Mouse (Mus musculus) liver, embryonic 16.5 days (tissue): ENCODE measurements around the gene Cradd. TPM values are rescaled to one million over a fixed set of nuclear protein-coding genes. Genes with fewer than 3 reads are reported as not detected.

ENCODE experiments used
- ATAC-seq: fragments of 200-750 bp; cut with Nextera tagmentation; 2 replicates; pipeline ENCODE4 v1.8.0; 2017; ENCODE audit warnings: low read depth, mild to moderate bottlenecking, moderate number of reproducible peaks, moderate library complexity
- H3K27ac ChIP-seq: fragments of 300-500 bp; sonication (generic); 2 replicates; pipeline ENCODE4 v1.5.1; 2014; ENCODE audit warnings: mild to moderate bottlenecking, low read length
- H3K27me3 ChIP-seq: fragments of 300-500 bp; sonication (generic); 2 replicates; pipeline ENCODE4 v1.6.1; 2014; ENCODE audit warnings: low read depth, low read length, mixed read lengths; ENCODE audit not compliant: control insufficient read depth, insufficient read depth
- H3K36me3 ChIP-seq: fragments of 300-500 bp; sonication (generic); 2 replicates; pipeline ENCODE4 v1.6.1; 2014; ENCODE audit warnings: mild to moderate bottlenecking; ENCODE audit not compliant: control insufficient read depth, insufficient read depth
- H3K4me1 ChIP-seq: fragments of 300-500 bp; sonication (generic); 2 replicates; pipeline ENCODE4 v1.6.1; 2014; ENCODE audit warnings: low read depth, low read length, mixed read lengths; ENCODE audit not compliant: control insufficient read depth
- H3K4me2 ChIP-seq: fragments of 300-500 bp; sonication (generic); 2 replicates; pipeline ENCODE4 v1.6.1; 2014; ENCODE audit warnings: low read depth, low read length, mixed read lengths
- H3K4me3 ChIP-seq: fragments of 300-500 bp; sonication (generic); 2 replicates; pipeline ENCODE4 v1.5.1; 2014; ENCODE audit warnings: low read depth, mild to moderate bottlenecking, low read length
- H3K9ac ChIP-seq: fragments of 300-500 bp; sonication (generic); 2 replicates; pipeline ENCODE4 v1.6.1; 2014; ENCODE audit warnings: low read depth, low read length
- H3K9me3 ChIP-seq: fragments of 300-500 bp; sonication (generic); replicated peaks from 2 replicates; pipeline ENCODE4 v1.6.1; 2016; ENCODE audit warnings: low read length; ENCODE audit not compliant: control insufficient read depth
- WGBS: fragments of 180-500 bp; shearing (Covaris S2); extraction: QIAGEN DNeasy Blood & Tissue Kit; methylation state at CpG from one replicate; pipeline ENCODE4 v1.1.7; 2014; ENCODE audit not compliant: insufficient replicate concordance; 5-methylcytosine and 5-hydroxymethylcytosine counted together
- polyA plus RNA-seq: library from polyadenylated mRNA; unstranded; fragments of >200 nt; fragmentation: Nextera tagmentation; extraction: Ambion mirVana; gene quantifications from 2 replicates; pipeline ENCODE4 v1.2.1, GENCODE M21; 2015

Gene Cradd
- polyA plus RNA-seq, 1 experiment from 2014 or later: 4.4 TPM

DNA sequence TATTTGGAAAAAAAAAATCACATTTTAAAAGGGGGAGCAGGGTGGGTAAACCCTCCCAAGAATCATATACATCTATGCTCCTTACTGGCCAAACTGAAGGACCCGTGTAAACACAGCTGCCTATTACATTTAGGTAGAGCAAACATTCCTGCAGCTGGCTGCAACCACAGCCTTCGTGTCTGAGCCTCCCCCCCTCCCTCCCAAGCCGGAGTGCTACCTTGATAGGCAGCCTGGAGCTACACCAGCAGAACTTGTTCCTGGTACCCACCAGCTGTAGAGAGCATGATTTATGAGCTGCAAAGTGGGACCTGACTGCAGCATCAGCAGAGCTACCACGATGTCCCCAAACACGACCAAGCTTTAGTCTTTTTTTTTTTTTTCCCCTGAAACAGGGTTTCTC is 9.9 kb downstream of the Cradd start:
- Histone ChIP-seq H3K4me2 (no peak overlapping the region), H3K9me3 (no peaks in the 10 kb centered on the region), H3K4me1 (no peaks in the 10 kb centered on the region; the same call in 1 of the 2 replicates), H3K36me3 (no peaks in the 10 kb centered on the region), H3K27ac (no peak overlapping the region), H3K9ac (no peak overlapping the region), H3K27me3 (no peaks in the 10 kb centered on the region), H3K4me3 (no peak overlapping the region)
- 27% methylated on average over 5 of the region's 5 CpGs for WGBS
- ATAC-seq: no peak

DNA sequence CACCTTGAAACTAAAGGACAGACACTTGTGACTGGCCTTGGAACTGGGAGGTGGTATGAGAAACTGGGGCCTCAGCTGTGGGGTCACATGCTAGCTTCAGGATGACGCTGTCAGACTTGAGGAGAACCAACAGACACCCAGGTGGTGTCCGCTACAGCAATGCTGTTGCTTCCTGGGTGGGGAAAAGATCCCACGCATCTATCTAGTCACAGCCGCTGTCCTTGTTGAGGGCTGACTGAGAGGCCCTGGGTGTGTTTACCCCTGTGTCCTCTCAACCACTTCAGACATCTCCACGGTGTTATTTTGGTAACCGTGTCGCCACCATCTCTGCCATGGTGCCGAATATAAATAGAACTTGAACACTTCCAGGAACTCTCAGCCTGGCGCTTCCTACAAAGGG is 10.4 kb downstream of the Cradd start:
- Histone ChIP-seq H3K36me3 (no peaks in the 10 kb centered on the region), H3K27me3 (no peaks in the 10 kb centered on the region), H3K9ac (no peak overlapping the region), H3K4me1 (no peaks in the 10 kb centered on the region; the same call in 1 of the 2 replicates), H3K27ac (no peak overlapping the region), H3K9me3 (no peaks in the 10 kb centered on the region), H3K4me2 (no peak overlapping the region), H3K4me3 (no peak overlapping the region)
- 49% methylated on average over 9 of the region's 9 CpGs for WGBS
- ATAC-seq: no peak

DNA sequence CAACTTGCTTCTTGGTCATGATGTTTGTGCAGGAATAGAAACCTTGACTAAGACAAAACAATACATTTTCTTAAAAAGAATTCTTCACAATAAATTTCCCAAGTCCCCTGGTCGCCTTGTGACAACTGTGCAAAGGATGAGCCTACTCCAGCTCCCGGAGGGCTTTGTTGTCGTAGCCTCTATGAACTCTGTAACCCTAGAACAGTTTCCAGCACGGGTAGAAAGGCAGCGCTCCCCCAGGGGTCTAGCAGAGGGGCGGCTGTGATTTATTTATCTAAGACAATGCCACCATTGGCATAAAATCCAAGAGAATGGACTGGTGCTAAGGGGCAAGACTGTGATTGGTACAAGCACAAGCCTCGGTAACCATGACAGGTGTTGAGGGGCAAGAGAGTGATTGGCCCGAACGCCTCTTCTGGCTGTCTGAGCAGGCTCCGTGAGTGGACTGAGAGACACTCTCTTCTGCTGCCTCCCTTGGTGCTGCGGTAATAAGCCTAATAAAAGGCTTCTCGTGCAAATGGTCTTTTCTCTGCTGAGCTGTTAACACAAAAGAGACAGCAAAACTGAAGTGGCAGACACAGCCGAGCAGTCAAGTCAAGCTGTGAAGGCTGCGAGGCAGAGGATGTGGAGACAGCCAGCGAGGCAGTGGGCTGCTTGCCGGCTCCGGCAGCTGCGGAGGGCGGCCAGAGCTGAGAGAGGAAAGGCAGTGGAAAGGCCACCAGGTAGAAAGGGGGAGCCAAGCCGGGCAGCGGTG is 13.1 kb downstream of the Cradd start:
- no peaks in the 10 kb centered on the region for H3K27me3 ChIP-seq
- H3K9me3 ChIP-seq: no peaks in the 10 kb centered on the region
- 67% methylated on average over 21 of the region's 21 CpGs for WGBS
- H3K9ac ChIP-seq: no peak overlapping the region
- H3K36me3 ChIP-seq: no peaks in the 10 kb centered on the region
- H3K4me2 ChIP-seq: no peak overlapping the region
- no peak for ATAC-seq
- H3K27ac ChIP-seq: no peak overlapping the region
- H3K4me3 ChIP-seq: no peak overlapping the region
- H3K4me1 ChIP-seq: no peaks in the 10 kb centered on the region

DNA sequence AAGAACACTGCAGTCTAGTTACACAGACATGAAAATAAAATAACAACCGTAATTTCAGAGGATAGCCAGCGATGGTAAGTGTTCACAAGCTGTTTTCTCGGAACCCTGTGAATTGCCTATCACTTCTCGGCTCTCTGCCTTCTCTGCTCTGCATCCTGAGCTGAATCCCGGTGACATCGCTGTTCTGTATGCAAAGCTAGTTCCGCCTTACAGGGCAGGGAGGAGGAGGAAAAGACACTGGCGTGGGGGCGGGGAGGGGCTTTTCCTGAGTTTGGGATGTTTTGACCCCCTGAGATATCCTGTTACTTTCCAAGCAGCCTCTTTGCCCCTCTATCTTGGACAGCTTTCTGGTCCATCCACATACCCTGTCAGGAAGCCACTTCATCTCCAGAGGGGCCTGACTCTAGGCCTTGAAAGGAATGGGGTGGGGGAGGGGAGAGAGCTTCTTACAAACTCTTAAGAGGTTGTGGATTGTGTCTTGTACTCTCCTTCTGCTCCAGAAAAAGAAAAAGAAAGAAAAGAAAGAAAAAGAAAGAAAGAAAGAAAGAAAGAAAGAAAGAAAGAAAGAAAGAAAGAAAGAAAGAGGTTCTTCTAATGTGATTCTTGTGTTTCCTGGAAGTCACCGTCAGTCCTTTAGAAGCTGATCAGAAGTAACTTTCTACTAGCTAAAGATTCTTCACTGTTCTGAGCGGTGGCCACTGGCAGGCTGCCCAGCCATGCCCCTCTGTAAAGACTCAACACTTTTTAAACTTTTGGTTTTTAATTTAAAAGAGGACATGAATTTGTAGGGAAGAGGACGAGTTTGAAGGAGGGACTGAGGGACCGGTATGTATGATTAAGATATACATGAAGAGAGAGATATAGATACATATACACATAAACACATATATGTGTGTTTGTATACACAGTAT is 14.3 kb downstream of the Cradd start:
- WGBS: 63% methylated on average over 13 of the region's 13 CpGs
- Histone ChIP-seq H3K4me2 (no peak overlapping the region), H3K36me3 (no peaks in the 10 kb centered on the region)

DNA sequence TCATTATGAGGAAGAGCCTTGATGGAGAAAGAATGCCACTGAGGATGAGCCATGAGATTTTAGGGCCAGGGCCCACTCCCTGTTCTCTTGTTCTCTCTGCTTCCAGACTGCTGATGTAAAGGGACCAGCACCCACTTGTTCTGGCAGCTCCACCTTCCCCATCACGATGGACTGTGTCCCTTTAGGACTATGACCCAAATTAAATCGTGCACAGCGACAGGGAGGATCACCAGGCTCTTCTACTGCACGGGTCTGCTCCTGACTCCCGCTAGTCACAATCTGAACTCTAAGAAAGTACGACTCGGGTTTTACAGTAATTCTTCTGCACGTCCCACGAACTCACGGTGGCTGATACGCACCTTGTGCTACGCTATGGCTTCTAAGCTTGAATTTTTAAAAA is 14.9 kb downstream of the Cradd start:
- H3K4me2 ChIP-seq: no peak overlapping the region
- H3K9ac ChIP-seq: no peak overlapping the region
- no peaks in the 10 kb centered on the region for H3K27me3 ChIP-seq
- H3K27ac ChIP-seq: no peak overlapping the region
- no peaks in the 10 kb centered on the region for H3K4me1 ChIP-seq
- no peak overlapping the region for H3K4me3 ChIP-seq
- ATAC-seq: no peak
- WGBS: 83% methylated on average over 12 of the region's 12 CpGs
- H3K36me3 ChIP-seq: no peaks in the 10 kb centered on the region
- H3K9me3 ChIP-seq: no peaks in the 10 kb centered on the region

More for the DNA sequence above, 14.3 kb downstream of the Cradd start:
- Histone ChIP-seq H3K27me3 (no peaks in the 10 kb centered on the region), H3K4me1 (no peaks in the 10 kb centered on the region), H3K27ac (no peak overlapping the region), H3K9me3 (no peaks in the 10 kb centered on the region), H3K4me3 (no peak overlapping the region), H3K9ac (no peak overlapping the region)
- ATAC-seq: no peak

DNA sequence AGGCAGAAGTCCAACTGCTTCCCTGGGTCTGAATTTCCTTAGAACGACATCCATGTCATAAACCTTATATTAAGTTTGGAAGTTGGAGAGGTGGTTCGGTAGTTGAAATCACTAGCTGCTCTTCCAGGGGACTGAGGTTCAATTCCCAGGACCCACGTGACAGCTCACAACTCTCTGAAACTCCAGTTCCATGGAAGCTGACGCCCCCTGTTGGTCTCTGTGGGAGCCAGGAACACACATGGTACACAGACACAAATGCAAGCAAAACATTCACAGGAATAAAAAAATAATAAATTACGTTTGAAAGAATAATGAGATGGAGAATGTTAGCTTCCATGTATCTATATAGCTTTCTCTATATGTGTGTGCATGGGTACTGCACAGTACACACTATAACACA is 16.0 kb downstream of the Cradd start:
- Histone ChIP-seq H3K4me2 (no peak overlapping the region), H3K36me3 (no peaks in the 10 kb centered on the region), H3K9ac (no peak overlapping the region), H3K4me3 (no peak overlapping the region), H3K27me3 (no peaks in the 10 kb centered on the region), H3K27ac (no peak overlapping the region), H3K9me3 (no peaks in the 10 kb centered on the region), H3K4me1 (no peaks in the 10 kb centered on the region)
- 66% methylated on average over 5 of the region's 5 CpGs for WGBS
- no peak for ATAC-seq

DNA sequence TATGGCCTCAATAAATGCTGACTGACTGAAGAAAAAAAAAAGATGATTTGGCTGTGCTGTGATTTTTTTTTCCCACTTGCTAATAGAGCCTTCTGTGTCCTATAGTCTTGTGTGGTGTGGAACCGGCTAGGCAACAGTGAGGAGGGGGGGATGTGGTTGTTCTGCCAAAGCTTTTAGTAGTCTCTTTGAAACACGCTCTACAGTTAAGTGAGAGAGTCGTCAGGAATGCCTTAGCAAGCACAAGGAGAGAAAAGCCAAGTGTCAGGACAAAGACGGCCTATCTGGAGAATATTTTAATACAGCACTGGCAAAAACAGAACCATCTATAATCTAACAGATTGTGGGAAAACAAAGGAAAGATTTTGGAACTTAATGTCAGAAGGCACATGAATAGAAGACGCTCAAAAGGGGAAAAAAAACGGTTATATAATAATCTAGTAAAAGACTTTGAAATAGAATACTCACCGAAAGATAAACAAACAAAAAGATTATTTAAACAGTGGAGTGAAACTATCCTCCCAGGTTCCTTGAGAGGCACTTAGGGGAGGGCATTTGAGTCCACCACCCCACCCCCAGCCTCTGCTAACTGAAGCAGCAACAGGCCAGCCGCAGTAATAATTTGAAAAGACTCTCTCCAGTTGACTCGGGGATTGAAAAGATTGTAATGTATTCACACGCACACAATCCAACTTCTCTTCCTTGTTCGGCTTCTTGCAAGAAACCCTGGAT is 16.9 kb downstream of the Cradd start:
- whole genome bisulfite sequencing: 61% methylated on average over 11 of the region's 11 CpGs
- no peak overlapping the region for H3K27ac ChIP-seq
- H3K4me2 ChIP-seq: no peak overlapping the region
- no peaks in the 10 kb centered on the region for H3K9me3 ChIP-seq
- no peak overlapping the region for H3K4me3 ChIP-seq
- no peak for ATAC-seq
- H3K4me1 ChIP-seq: no peaks in the 10 kb centered on the region
- no peak overlapping the region for H3K9ac ChIP-seq
- H3K36me3 ChIP-seq: no peaks in the 10 kb centered on the region
- no peaks in the 10 kb centered on the region for H3K27me3 ChIP-seq

DNA sequence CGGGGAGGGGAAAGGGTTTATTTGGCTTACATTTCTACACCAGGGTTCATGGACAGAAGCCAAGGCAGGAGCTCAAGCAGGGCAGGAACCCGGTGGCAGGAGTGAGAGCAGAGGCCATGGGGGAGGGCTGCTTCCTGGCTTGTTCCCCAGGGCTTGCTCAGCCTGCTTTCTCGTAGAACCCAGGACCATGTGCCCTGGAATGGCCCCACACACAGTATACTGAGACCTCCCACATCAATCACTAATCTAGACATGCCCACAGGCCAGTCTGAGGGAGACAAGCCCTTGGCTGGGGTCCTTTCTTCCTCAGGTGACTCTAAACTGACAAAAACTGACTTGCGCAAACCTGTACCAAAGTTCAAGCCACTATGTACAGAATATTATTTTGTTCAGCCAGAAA is 19.7 kb downstream of the Cradd start:
- no peak overlapping the region for H3K4me2 ChIP-seq
- no peak overlapping the region for H3K9ac ChIP-seq
- H3K27ac ChIP-seq: no peak overlapping the region
- no peaks in the 10 kb centered on the region for H3K27me3 ChIP-seq
- ATAC-seq: peak; percentile 72
- no peaks in the 10 kb centered on the region for H3K9me3 ChIP-seq
- H3K4me3 ChIP-seq: no peak overlapping the region
- no peaks in the 10 kb centered on the region for H3K4me1 ChIP-seq
- 30% methylated on average over 4 of the region's 4 CpGs for WGBS
- no peaks in the 10 kb centered on the region for H3K36me3 ChIP-seq
